Mouse (Mus musculus): ENCODE results near the gene Il22.

DNA sequence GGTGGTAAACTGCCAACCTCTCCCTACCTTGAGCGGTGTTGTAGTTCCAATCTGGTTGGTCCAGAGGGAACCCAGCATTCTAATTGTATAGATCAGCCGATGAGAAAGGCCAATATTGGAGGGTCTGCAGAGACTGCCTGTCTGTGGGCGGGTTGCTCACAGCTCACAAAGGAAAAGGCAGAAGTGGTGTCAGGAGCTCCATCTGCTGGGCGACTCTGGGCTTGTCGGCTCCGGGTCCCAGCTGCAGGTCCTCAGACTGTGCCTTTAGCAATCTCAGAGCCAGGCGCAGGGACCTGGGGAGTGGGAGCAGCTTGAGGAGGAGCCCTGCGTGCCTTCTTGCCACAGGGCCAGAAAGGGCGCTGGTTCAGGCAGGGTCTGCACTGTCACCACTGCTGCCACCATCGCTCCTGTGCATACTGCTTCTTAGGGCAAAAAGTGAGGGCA, 46.1 kb downstream of the Il22 start:
- TF ChIP-seq CTCF (IDR thresholded peaks at IDR 0.05; ENCODE audit: borderline replicate concordance, insufficient read depth, low read length), result no peak
- no peak for TF ChIP-seq POLR2A (IDR thresholded peaks at IDR 0.05; ENCODE audit: low read depth, low read length)

Measured in embryonic fibroblast, embryonic 13.5 days (primary cell).